Mouse (Mus musculus) skeletal muscle tissue, adult 2 months (tissue): Measurements from ENCODE around the gene Nt5c3b.
A peak's percentile ranks its signal among the peaks of the same experiment; 100 is the strongest.

Experiments used
- DNase-seq: peaks from one replicate; pipeline ENCODE4 v3.0.0-alpha.2; 2012; ENCODE audit warnings: low read depth, low spot score

Gene Nt5c3b

DNA sequence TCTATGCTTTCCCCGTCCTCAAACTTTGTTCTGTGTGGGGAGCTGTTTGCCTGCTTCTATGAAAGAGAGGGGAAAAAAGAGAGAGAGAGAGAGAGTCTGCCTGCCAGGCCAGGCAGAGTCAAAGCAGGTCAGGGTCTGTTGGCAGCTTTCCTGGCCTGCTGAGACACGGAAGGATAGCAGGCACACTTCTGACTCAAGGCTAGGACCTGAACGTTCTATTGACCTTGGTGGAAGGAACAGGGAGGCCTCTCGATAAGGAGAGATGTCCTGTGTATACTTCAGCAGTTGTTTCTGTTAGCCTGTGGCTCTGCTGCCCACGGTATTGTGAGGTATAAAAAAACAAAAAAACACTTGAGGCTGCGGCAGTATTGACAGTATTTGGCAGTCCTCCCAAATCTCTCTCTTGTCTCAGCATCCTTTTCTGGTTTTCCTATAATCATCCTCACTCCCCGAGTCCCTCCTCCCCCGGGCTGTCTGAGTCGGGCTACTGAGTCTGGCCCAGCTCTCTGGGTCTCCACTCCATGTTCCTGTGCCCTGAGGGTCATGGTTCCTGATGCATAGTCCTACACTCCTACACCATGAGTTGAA, 12.9 kb downstream of the Nt5c3b start:
- DNase-seq: no peak

DNA sequence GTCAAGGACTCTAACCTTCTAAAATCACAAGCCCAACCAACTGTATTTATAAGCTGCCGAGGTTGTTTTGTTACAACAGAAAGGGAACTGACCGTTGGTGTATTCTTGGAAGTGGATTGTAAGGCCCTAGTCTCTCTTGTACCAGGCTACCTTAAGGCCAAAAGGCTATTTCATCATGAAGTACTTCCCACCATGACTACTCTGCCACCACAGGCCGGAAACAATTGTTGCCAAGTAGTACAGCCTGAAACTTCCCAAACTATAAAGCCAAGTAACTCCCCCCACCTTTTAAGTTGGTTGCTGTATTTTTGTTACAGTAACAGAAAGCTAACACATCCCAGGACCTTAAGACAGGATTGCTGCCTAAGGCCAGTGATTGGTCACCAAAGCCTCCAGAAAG, 14.8 kb downstream of the Nt5c3b start:
- DNase-seq: no peak

DNA sequence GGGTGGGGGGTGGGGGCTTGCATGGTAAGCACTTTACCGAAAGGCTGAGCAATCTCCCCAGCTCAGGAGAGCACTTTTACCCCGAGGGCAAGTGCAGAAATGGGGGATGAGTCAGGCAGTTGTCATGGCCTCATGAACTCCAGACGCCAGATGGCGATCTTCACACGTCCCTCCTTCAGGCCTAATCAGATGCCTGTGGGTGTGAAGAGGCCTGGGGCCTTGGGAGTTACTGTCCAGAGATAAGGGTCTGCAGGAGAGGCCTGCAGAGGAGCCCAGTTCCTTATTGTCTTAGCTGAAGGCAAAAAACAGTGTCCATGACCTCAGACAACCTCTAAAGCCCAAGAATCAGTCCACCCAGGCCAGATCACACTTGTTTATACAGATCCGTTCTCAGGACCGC, 15.8 kb downstream of the Nt5c3b start:
- peak; percentile 40 for DNase-seq

DNA sequence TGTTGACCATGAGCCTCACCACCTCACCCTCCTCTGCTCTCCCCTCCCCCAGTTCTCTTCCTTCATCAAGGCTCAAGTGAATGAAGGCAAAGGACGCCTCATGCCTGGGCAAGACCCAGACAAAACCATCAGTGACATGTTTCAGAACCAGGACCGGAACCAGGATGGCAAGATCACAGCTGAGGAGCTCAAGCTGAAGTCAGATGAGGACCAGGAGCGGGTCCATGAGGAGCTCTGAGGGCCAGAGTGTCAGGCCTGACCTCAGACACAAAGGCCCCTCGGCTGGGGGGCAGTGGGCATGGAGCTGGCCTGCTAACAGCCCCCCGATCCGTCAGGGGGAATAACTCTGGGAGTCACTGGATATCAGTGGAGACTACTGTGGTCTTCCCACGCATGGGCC, 17.8 kb downstream of the Nt5c3b start:
- no peak for DNase-seq

DNA sequence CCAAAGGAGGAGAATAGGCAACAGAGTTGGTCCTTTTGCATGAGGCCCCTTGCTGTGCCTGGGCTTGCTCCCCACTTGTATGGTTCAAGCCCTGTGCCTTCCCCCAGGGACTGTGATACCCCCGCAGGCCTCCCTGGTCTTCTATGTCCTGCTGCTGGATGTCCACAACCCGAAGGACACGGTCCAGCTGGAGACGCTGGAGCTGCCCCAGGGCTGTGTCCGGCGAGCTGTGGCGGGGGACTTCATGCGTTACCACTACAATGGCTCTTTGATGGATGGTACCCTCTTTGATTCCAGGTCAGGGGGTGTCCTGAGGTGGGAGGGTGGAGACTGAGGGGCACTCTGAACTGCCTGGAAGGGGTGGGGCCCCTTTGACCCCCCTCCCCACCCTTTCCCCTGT, 20.1 kb downstream of the Nt5c3b start:
- DNase-seq: no peak

DNA sequence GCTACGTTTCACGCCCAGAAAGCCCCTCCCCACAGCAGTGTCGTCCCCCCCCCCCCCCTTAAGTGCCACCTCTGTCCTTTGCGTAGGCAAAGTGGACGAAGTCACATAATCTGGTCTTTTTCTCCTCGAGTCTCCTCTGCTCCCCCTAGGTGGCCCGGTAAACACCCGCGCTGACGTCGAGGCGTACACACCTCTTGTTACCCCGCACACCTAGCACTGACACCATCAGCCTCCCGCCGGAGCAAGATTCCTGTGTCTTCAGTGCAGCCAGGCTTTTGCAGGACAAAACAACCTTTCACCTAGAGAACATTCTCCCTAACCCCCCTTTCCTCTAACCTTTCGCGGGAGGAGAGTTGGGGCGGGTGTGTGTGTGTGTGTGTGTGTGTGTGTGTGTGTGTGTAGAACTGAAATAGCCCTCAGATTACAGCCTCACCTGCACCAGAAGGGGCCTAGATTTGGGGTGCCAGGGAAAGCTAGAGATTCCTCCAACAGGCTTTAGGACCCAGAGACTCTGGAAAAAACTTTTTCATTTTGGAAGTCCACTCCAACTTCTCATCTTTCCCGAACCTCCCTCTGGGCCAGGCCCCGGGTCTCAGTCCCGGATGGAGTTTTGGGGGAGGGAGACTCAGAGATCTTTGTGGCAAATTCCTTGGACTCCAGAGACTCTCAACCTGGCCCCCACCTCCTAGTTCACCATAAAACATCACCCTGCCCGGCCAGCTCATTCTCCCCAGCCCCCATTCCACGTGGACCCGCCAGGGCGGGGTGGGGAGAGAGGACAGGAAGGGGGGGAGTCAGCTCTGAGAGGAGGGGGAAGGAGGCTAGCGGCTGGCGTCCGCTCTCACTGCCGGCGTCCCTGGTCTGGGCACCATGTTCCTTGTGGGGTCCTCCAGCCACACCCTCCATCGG, 26.4 kb downstream of the Nt5c3b start, which contains the start of gene Fkbp10:
Gene Fkbp10, plus strand, starts transcription at position 784 of the 909 bp plus-strand sequence.
- DNase-seq: peak; percentile 43

DNA sequence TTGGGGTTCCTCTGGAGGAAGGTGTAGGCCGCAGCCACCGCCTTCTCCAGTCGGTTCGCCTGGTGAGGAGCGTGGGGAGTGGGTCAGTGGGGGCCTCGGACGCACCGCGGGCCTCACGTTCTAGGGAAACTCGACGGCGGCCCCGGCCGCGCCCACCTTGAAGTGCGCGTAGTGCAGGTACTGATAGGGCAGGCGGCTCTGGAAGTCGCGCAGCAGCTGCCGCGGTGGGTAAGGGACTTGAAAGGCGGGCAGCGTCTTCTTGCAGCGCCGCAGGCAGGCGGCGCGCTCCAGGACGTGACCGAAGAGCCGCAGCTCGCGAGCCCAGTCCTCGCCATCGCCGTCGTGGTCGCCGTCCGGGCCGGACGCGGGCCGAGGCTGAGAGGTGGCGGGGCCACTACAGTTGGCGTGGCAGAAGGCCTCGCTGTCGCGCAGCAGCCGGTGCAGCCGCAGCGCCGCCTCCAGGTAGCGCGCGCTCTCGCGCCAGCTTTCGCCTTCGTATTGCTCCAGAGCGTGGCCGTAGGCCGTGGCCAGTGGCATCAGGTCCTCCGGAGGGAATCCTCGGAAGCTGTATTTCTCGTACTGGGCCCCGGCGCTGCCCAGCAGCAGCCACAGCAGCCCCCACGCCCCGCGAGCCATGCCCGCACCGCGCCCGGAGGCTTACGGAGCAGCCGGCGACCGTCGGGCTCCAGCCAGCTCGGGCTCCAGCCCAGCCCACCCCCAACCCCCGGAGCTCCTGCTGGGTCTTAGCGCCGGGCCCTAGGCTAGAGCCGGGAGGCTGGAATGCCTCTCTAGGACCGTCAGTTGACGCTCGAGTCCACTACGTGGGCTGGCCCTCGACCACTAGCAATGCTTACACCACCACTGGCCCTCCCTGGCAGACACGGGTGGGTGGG, 27.3 kb downstream of the Nt5c3b start, which contains the start of gene P3h4:
Gene P3h4, minus strand, starts transcription at position 816 of the 893 bp plus-strand sequence.
- peak; percentile 86 for DNase-seq

DNA sequence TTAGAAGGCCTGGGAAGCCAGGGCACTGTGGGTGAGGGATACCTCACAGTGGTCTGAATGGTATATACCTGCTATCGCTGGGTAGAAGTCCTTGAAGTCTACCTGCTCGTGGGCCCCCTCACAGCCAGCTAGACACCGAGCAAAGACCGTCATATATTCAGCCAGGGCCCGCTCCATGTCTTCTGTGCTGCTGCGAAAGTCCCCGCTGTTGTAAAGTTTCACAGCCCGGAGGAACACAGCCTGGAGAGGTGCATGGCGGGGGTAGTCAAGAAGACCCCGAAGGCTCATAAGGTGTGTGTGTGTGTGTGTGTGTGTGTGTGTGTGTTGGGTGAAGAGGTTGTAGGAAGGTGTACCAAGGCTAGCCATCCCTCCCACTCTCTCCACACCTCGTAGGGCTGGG, 28.1 kb downstream of the Nt5c3b start:
- no peak for DNase-seq

DNA sequence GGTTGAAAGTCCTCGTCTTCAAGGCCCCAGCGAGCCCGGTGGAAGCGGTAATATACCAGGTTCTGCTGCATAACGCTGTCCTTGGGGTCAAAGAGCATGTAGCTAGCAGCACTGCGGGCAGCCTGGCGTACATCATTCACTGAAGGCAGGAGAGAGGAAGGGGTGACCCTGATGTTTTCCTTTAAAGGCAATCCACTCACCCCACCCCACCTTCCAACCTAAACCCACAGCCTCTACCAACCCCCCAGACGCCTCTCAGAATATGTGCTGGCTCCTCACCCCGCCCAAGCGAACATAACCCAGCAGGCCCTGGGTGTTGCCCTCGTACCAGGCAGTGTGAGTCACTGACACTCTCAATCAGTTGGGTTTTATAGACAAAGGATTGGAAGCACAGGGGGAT, 29.9 kb downstream of the Nt5c3b start:
- DNase-seq: no peak

DNA sequence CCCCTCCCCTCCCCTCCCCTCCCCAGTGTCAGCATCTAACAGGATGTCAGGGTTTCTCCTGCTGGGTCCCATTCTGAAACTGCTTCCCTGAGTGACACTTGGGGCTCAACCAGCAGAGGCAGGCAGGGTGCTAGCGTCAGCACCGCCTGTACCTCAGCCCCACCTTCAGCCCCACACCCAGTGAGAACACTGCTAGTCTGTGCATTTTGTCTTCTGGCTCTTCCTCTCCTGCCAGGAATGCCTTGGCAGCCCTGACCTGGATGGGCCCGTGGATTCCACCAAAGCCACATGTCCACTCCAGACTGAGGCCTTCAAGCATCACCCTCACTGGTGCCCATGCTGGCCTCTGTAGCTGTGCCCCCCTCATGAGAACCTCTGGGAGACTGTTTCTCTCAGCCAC, 31.9 kb downstream of the Nt5c3b start:
- no peak for DNase-seq

DNA sequence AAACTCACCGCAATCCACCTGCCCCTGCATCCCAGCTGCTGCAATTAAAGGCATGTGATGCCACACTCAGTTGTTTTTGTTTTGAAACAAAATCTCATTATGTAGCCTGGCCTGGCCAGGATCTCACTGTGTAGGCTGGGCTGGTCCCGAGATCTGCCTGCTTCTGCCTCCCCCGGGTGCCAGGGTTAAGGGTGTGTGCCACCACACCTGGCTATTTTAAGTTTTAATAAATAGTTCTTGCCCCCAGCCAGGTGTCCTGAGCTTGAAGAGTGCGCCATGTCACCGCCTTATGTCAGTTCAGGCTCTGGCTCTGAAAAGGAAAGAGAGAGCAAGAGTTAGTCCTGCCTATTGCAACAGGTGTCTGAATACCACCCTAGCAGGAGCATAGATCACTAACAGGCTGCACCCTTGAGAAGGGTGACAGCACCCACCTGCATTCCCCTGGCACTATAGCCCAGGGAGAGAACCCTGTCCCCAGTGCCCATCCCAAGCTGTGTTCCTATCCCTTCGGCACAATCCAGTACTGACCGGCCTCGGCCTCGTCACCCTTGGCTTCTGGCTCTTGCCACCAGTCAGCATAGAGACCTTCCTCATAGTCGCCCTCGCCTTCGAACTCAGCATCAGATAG, 32.7 kb downstream of the Nt5c3b start:
- no peak for DNase-seq

DNA sequence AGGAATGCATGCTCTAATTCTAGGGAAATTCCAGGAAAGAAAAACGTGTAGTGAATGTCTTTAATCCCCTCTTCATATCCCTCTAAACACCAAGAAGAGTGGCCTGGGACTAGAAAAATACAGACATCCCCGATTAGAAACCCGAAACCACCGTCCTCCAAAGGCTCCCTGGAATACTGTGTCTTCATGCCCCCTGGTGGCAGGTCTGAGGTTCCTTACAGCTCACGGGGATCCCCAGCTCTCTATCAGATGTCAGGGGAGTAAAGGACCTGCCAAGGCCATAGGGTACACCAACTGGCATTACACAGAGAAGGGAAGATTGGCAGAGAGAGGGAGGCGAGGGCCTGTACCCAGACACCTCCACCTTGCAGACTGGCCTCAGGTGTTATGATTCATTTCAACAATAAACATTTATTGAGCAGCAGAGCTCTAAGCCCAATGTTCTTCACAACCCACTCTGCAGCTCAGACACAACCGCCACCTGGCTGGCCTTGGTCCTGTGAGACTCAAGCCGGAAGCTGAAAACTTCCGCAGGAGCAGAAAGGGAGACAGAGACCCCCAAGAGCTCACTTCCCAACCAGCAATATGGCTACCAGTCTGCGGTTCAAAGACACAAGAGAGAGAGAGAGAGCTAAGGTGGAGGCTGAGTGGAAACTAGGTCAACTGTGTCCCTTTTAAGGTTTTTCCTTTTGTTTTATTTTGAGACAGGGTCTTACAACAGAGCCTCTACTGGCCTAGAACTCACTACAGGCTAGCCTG, 33.4 kb downstream of the Nt5c3b start:
- peak; percentile 61 for DNase-seq

DNA sequence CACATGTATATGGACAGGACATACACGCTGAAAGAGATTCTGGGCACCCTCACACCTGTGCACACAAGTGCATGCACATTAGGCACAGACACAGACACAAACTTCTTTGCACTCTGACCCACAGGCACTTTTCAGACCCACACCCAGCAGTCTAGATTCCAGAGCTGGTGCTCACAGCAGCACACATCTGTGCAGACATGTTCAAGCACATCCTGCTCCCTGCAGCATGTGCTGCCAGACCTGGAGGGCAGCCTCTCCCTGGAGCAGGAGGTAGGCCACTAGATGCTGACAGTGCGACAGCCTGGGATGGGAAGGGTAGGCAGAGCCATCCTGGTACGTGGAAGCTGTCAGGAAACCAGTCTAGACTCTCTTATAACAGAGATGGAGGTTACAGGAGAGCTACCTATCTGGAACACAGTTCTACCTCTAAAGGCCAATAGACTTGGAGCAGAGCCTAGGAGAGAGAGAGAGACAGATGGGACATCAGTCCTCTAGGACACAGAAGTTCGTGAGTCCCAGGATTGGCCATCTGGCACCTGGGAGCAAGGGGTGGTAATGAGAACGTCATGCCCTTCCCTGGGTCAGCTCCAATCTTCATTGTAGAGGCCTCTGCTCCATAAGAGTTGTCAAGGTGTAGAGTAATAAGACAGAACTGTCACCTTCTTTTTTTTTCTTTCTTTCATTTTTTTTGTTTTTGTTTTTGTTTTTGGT, 34.5 kb downstream of the Nt5c3b start:
- no peak for DNase-seq

DNA sequence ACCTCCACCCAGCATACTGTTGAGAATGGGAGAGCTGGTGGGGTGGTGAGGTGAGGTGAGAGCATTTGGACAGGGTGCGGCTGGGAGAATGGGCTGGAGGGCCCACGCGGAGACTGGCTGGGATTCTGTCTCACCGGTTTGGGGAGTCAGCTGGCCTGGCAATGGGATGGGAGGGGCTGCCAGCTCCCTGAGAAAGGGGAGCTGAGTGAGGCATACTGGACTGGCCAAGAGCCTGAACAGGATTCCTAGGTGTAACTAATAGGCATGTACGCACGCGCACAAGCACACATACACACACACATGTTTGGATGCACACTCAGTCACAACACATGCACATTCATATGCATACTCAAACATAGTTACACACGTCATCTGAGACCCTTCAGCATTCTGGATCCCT, 35.3 kb downstream of the Nt5c3b start:
- DNase-seq: no peak

DNA sequence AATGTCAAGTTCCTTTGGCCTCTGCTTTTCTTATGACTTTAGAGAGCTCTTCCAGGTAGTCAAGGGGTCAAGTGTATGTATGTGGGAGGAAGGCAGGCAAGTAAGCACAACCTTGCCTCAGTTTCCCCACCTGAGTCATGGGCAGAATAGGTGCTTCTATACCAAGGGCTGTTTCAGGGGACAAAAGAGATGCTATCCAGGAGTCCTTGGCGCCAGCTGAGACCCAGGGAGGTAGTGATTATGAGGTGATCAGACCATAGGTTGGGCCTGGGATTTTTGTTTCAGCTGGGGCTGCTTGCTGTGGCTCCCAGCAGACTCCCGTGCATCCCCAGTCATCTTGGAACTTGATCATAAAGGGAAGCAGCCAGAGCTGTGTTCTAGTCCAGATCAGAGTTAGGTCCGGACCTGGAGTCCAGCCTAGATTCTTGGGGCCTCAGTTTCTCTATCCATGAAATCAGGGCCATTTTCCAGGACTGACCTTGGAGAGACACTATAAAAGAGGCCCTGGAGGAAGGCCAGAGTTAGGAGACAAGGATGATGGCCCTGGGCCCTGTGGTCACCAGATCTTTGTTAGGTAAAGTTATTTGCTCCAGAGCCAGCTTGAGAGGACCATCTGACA, 37.0 kb downstream of the Nt5c3b start:
- DNase-seq: no peak

DNA sequence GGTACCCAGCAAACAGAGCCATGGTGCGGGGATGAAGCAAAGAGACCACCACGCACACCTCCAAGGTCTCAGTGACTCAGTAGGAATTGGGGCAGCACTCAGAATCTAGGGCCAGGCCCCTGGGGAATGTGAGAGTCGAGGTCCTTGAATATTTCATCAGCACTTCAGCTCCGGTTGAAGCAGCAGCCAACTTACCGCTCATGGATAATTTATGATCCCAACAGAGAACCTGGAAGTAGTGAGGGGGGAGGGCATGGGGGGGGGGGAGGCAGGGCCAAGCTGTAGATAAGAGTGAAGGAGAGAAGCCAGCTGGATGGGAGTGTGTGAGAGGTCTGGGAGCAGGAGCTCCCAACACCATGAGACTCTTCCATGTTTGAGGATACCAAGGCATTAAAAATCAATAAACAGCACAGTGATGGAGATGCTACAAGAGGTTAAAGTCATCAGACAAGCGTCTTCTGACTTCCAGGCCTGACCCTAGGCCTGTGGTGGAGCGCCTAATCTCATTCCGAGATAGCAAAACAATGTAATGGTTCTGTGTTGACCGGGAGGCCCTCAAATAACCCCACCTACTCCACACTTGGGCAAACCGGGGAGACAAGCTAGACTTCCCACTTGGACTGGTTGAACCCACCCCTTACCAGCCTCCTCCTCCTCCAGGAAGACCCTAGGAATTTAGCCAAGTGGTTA, 38.0 kb downstream of the Nt5c3b start:
- no peak for DNase-seq

DNA sequence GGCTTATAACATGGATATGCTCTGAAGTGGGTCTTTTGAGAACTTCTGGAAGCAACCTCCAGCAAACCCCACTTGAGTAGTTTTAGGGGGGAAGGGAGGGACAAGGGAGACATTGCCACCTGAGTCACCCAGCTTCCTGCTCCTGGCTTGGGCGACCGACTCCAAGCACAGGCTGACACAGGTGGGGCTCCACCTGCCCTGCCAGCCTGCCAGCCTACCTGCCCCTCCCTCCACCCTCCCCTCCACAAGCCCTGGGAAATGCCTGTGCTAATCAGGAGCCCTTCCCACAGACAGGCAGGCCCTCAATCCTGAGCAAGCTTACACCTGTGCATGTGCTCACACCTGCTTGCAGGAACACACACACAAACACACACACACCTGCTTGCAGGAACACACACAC, 38.9 kb downstream of the Nt5c3b start:
- no peak for DNase-seq

DNA sequence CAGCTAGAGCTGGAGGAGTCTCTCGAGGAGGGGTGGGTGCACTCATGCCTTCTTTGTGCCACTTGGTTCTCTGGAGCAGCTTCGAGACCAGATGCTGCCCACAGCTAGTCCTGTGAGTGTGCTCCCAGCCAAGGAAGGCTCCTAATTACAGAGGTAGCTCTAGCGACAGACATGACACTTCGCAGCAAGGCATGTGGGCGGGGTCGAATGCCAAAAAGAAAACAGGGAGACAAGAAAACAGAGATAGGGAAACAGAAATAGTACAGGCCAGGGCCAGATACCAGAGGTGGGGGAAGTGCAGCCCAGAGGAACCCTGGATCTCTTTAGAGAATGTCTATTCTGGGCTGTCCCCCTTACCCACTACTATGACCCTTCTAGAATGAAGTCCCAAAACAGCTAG, 39.4 kb downstream of the Nt5c3b start:
- no peak for DNase-seq

DNA sequence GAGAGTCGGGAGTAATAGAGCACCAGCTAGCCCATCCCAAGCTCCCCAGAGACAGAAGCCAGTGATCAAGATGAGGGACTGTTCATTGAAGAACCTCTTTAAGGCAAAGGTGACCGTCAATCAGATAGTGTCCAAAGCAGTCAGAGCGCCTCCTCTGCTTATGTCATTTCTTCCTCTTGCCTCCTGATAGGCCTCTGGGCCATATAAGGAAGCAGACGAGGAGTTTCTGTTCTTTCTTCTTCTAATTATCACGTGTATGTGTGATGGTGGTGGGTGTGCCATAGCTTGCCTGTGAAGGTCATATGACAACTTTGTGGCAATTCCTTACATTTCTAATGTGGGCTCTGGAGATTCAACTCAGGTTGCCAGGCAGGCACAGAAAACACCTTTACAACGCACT, 40.8 kb downstream of the Nt5c3b start:
- no peak for DNase-seq
